Mouse (Mus musculus) liver, embryonic 12.5 days (tissue): ENCODE results near the gene Izumo4. TPM values are rescaled to one million over a fixed set of nuclear protein-coding genes. Genes with fewer than 3 reads are reported as not detected.

Experiments used
- ATAC-seq: fragments of 200-750 bp; cut with Nextera tagmentation; 2 replicates; pipeline ENCODE4 v1.8.0; 2017; ENCODE audit warnings: moderate number of reproducible peaks, mild to moderate bottlenecking, moderate library complexity
- H3K27ac ChIP-seq: fragments of 300-500 bp; sonication (generic); 2 replicates; pipeline ENCODE4 v1.5.1; 2016; ENCODE audit warnings: mild to moderate bottlenecking
- H3K27me3 ChIP-seq: fragments of 300-500 bp; sonication (generic); replicated peaks from 2 replicates; pipeline ENCODE4 v1.6.1; 2016; ENCODE audit warnings: mild to moderate bottlenecking, moderate library complexity
- H3K36me3 ChIP-seq: fragments of 300-500 bp; sonication (generic); 2 replicates; pipeline ENCODE4 v1.6.1; 2016; ENCODE audit warnings: mild to moderate bottlenecking, moderate library complexity
- H3K4me1 ChIP-seq: fragments of 300-500 bp; sonication (generic); 2 replicates; pipeline ENCODE4 v1.6.1; 2016
- H3K4me2 ChIP-seq: fragments of 300-500 bp; sonication (generic); 2 replicates; pipeline ENCODE4 v1.6.1; 2016; ENCODE audit warnings: mild to moderate bottlenecking, moderate library complexity
- H3K4me3 ChIP-seq: fragments of 300-500 bp; sonication (generic); 2 replicates; pipeline ENCODE4 v1.5.1; 2016; ENCODE audit warnings: mild to moderate bottlenecking, moderate library complexity
- H3K9ac ChIP-seq: fragments of 300-500 bp; sonication (generic); 2 replicates; pipeline ENCODE4 v1.6.1; 2016; ENCODE audit warnings: mild to moderate bottlenecking, moderate library complexity
- H3K9me3 ChIP-seq: fragments of 300-500 bp; sonication (generic); replicated peaks from 2 replicates; pipeline ENCODE4 v1.6.1; 2016; ENCODE audit warnings: mild to moderate bottlenecking, moderate library complexity
- WGBS: fragments of 180-500 bp; shearing (Covaris S2); methylation state at CpG from one replicate; pipeline ENCODE4 v1.1.7; 2016; ENCODE audit not compliant: insufficient replicate concordance; 5-methylcytosine and 5-hydroxymethylcytosine counted together
- polyA plus RNA-seq: library from polyadenylated mRNA; unstranded; fragments of >200 nt; fragmentation: Nextera tagmentation; extraction: Ambion mirVana; gene quantifications from 2 replicates; pipeline ENCODE4 v1.2.1, GENCODE M21; 2016

Izumo4 gene
- polyA plus RNA-seq, 1 experiment from 2014 or later: 10.6 TPM

- H3K36me3 ChIP-seq: peaks cover 55% of the 10 kb centered on the region
- no peak overlapping the region; the same call in 1 of the 2 replicates for H3K4me3 ChIP-seq
- H3K27me3 ChIP-seq: no peaks in the 10 kb centered on the region
- H3K9ac ChIP-seq: peak overlapping the region; percentile 44
- H3K4me1 ChIP-seq: peaks cover 89% of the 10 kb centered on the region
- H3K9me3 ChIP-seq: no peaks in the 10 kb centered on the region
- H3K27ac ChIP-seq: peak overlapping the region; percentile 78
- 12% methylated on average over 2 of the region's 2 CpGs for WGBS
- peak overlapping the region; percentile 96 for H3K4me2 ChIP-seq
- peak; percentile 17 for ATAC-seq
Observed at GRCm38 (mm10) chr10:80695186-80695585, 6.8 kb upstream of the Izumo4 start.

- WGBS: 37% methylated on average over 10 of the region's 10 CpGs
Observed at GRCm38 (mm10) chr10:80695801-80696501, 6.0 kb upstream of the Izumo4 start.

GRCm38 (mm10) chr10:80696502-80697392, 5.2 kb upstream of the Izumo4 start:
- ATAC-seq: no peak
- Histone ChIP-seq H3K36me3 (peaks cover 39% of the 10 kb centered on the region), H3K9me3 (no peaks in the 10 kb centered on the region), H3K9ac (peak overlapping the region; percentile 44), H3K27me3 (no peaks in the 10 kb centered on the region), H3K27ac (peak overlapping the region; percentile 97), H3K4me1 (peaks cover 98% of the 10 kb centered on the region), H3K4me2 (peak overlapping the region; percentile 96), H3K4me3 (no peak overlapping the region)
- 38% methylated on average over 12 of the region's 12 CpGs for WGBS

More at GRCm38 (mm10) chr10:80695801-80696501, 6.0 kb upstream of the Izumo4 start:
- Histone ChIP-seq H3K9me3 (no peaks in the 10 kb centered on the region), H3K4me1 (peaks cover 97% of the 10 kb centered on the region), H3K4me2 (peak overlapping the region; percentile 96), H3K27ac (peak overlapping the region; percentile 78), H3K9ac (peak overlapping the region; percentile 44), H3K27me3 (no peaks in the 10 kb centered on the region), H3K36me3 (peaks cover 47% of the 10 kb centered on the region), H3K4me3 (no peak overlapping the region)
- no peak for ATAC-seq

- WGBS: 63% methylated on average over 8 of the region's 8 CpGs
- H3K36me3 ChIP-seq: peaks cover 34% of the 10 kb centered on the region
- no peaks in the 10 kb centered on the region for H3K27me3 ChIP-seq
- no peaks in the 10 kb centered on the region for H3K9me3 ChIP-seq
- peaks cover 91% of the 10 kb centered on the region for H3K4me1 ChIP-seq
- peak overlapping the region; percentile 69 for H3K9ac ChIP-seq
- peak overlapping the region; percentile 96 for H3K4me2 ChIP-seq
- H3K27ac ChIP-seq: peak overlapping the region; percentile 97
- H3K4me3 ChIP-seq: peak overlapping the region; percentile 44
- ATAC-seq: no peak
Observed at GRCm38 (mm10) chr10:80697393-80697787, 4.6 kb upstream of the Izumo4 start.

GRCm38 (mm10) chr10:80697812-80698211, 4.2 kb upstream of the Izumo4 start:
- WGBS: 20% methylated on average over 9 of the region's 9 CpGs
- Histone ChIP-seq H3K4me2 (peak overlapping the region; percentile 96), H3K27ac (peak overlapping the region; percentile 97), H3K27me3 (no peaks in the 10 kb centered on the region), H3K9ac (peak overlapping the region; percentile 69), H3K4me1 (peaks cover 89% of the 10 kb centered on the region), H3K4me3 (peak overlapping the region; percentile 44), H3K36me3 (peaks cover 34% of the 10 kb centered on the region), H3K9me3 (no peaks in the 10 kb centered on the region)
- peak; percentile 74 for ATAC-seq

- peak overlapping the region; percentile 97 for H3K27ac ChIP-seq
- no peaks in the 10 kb centered on the region for H3K9me3 ChIP-seq
- H3K4me3 ChIP-seq: peak overlapping the region; percentile 44
- H3K9ac ChIP-seq: peak overlapping the region; percentile 69
- peak overlapping the region; percentile 96 for H3K4me2 ChIP-seq
- ATAC-seq: no peak
- 62% methylated on average over 9 of the region's 9 CpGs for WGBS
- H3K4me1 ChIP-seq: peaks cover 89% of the 10 kb centered on the region
- H3K27me3 ChIP-seq: no peaks in the 10 kb centered on the region
- peaks cover 30% of the 10 kb centered on the region for H3K36me3 ChIP-seq
Observed at GRCm38 (mm10) chr10:80698605-80699004, 3.4 kb upstream of the Izumo4 start.

- H3K4me2 ChIP-seq: peak overlapping the region; percentile 96
- H3K27ac ChIP-seq: peak overlapping the region; percentile 97
- peak overlapping the region; percentile 65 for H3K4me3 ChIP-seq
- 51% methylated on average over 7 of the region's 7 CpGs for WGBS
- peaks cover 18% of the 10 kb centered on the region for H3K36me3 ChIP-seq
- ATAC-seq: no peak
- peaks cover 87% of the 10 kb centered on the region for H3K4me1 ChIP-seq
- no peaks in the 10 kb centered on the region for H3K27me3 ChIP-seq
- peak overlapping the region; percentile 77 for H3K9ac ChIP-seq
- H3K9me3 ChIP-seq: no peaks in the 10 kb centered on the region
Observed at GRCm38 (mm10) chr10:80700038-80700504, 1.9 kb upstream of the Izumo4 start.

- Histone ChIP-seq H3K4me1 (peaks cover 87% of the 10 kb centered on the region), H3K4me3 (peak overlapping the region; percentile 65), H3K36me3 (peaks cover 25% of the 10 kb centered on the region), H3K27me3 (no peaks in the 10 kb centered on the region), H3K9me3 (no peaks in the 10 kb centered on the region), H3K27ac (peak overlapping the region; percentile 97), H3K4me2 (peak overlapping the region; percentile 96), H3K9ac (peak overlapping the region; percentile 77)
- ATAC-seq: no peak
- WGBS: 11% methylated on average over 4 of the region's 4 CpGs
Observed at GRCm38 (mm10) chr10:80700732-80701131, 1.3 kb upstream of the Izumo4 start.

- Histone ChIP-seq H3K9me3 (no peaks in the 10 kb centered on the region), H3K4me1 (peaks cover 69% of the 10 kb centered on the region), H3K27ac (peak overlapping the region; percentile 97), H3K36me3 (peaks cover 45% of the 10 kb centered on the region), H3K4me2 (peak overlapping the region; percentile 96), H3K27me3 (no peaks in the 10 kb centered on the region), H3K9ac (peak overlapping the region; percentile 77), H3K4me3 (peak overlapping the region; percentile 65)
- ATAC-seq: peak; percentile 79
- WGBS: 2% methylated on average over 47 of the region's 47 CpGs
Observed at GRCm38 (mm10) chr10:80702536-80703390, 779 bp downstream of the Izumo4 start.

GRCm38 (mm10) chr10:80703643-80704042, 1.7 kb downstream of the Izumo4 start:
- Histone ChIP-seq H3K9ac (peak overlapping the region; percentile 77), H3K27me3 (no peaks in the 10 kb centered on the region), H3K4me3 (peak overlapping the region; percentile 65), H3K9me3 (no peaks in the 10 kb centered on the region), H3K36me3 (peaks cover 50% of the 10 kb centered on the region), H3K4me2 (peak overlapping the region; percentile 96), H3K27ac (peak overlapping the region; percentile 97), H3K4me1 (peaks cover 60% of the 10 kb centered on the region)
- ATAC-seq: no peak
- 80% methylated on average over 5 of the region's 5 CpGs for WGBS

GRCm38 (mm10) chr10:80704418-80704817, 2.4 kb downstream of the Izumo4 start:
- Histone ChIP-seq H3K27me3 (no peaks in the 10 kb centered on the region), H3K9me3 (no peaks in the 10 kb centered on the region), H3K4me1 (peaks cover 53% of the 10 kb centered on the region), H3K9ac (no peak overlapping the region), H3K4me3 (no peak overlapping the region), H3K4me2 (no peak overlapping the region), H3K36me3 (peaks cover 50% of the 10 kb centered on the region), H3K27ac (no peak overlapping the region)
- 88% methylated on average over 5 of the region's 5 CpGs for WGBS
- no peak for ATAC-seq
